Mouse (Mus musculus): ENCODE results near the gene Dynll1. TPM values are rescaled to one million over a fixed set of nuclear protein-coding genes. Genes with fewer than 3 reads are reported as not detected.

Gene Dynll1
- total and polyA plus RNA-seq, 3 experiments: 561 to 740 (median 736) TPM

DNA sequence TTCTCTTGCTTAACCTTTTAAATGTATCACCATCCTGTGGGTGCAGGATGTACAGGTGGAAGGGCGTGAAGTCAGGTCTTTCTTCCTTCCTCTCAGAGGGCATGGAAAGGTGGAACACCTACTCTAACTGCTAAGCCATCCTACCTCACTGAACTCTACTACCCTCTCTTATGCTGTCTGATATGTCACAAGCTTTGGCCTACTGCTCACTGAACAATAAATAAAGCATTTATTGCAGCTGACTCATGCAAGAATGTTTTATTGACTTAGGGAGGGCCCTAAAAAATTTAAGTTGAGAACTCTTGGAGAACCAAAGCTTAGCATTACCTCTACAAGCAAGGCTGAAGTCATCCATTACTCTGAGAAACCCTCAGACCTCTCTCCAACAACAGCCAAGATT, 30.8 kb downstream of the Dynll1 start:
- DNase-seq (ENCODE audit: low read depth, low spot score): no peak
- H3K36me3 ChIP-seq (ENCODE audit: control insufficient read depth in 1 of 2, insufficient read depth in 2 of 2, low read length in 2 of 2): peaks cover 6 to 39% of the 10 kb centered on the region in 2 experiments; a peak in 3 of 4 replicates
- no peaks in the 10 kb centered on the region for H3K27me3 ChIP-seq (ENCODE audit: control insufficient read depth in 1 of 2, insufficient read depth in 2 of 2, low read length in 2 of 2)
- no peaks in the 10 kb centered on the region for H3K9me3 ChIP-seq (replicated peaks; ENCODE audit: insufficient read depth, low read length)
- H3K27ac ChIP-seq (ENCODE audit: control insufficient read depth, low read depth, low read length): no peak overlapping the region
- no peak overlapping the region for H3K4me3 ChIP-seq (ENCODE audit: control insufficient read depth in 1 of 2, insufficient read depth in 1 of 2, low read depth in 2 of 2, low read length in 2 of 2)
- H3K79me2 ChIP-seq (ENCODE audit: control insufficient read depth, insufficient read depth, low read length, poor library complexity): peaks cover 54% of the 10 kb centered on the region
- peaks cover 14 to 40% of the 10 kb centered on the region in 2 experiments for H3K4me1 ChIP-seq (ENCODE audit: control insufficient read depth in 1 of 2, insufficient read depth in 2 of 2, low read length in 2 of 2)
- no peak overlapping the region for H3K9ac ChIP-seq (ENCODE audit: control insufficient read depth, low read depth, low read length, poor library complexity, severe bottlenecking)
- TF ChIP-seq RCOR1 (IDR thresholded peaks at IDR 0.05; ENCODE audit: low read depth, low read length): no peak
- no peak for TF ChIP-seq BHLHE40 (IDR thresholded peaks at IDR 0.05; ENCODE audit: borderline replicate concordance, low read depth, low read length)
- no peak for TF ChIP-seq ELF1 (IDR thresholded peaks at IDR 0.05; ENCODE audit: low read depth, low read length)
- no peak for TF ChIP-seq EP300 (IDR thresholded peaks at IDR 0.05; ENCODE audit: low read depth in 1 of 2, low read length in 2 of 2)
- TF ChIP-seq TCF12 (IDR thresholded peaks at IDR 0.05; ENCODE audit: low read depth, low read length): no peak
- no peak for TF ChIP-seq NRF1 (IDR thresholded peaks at IDR 0.05; ENCODE audit: insufficient read depth, low read depth, low read length, poor library complexity, severe bottlenecking)
- no peak for TF ChIP-seq MYB (IDR thresholded peaks at IDR 0.05; ENCODE audit: low read depth, low read length)
- TF ChIP-seq MAX (IDR thresholded peaks at IDR 0.05; ENCODE audit: low read length): no peak
- TF ChIP-seq MAFK (IDR thresholded peaks at IDR 0.05; ENCODE audit: borderline replicate concordance, low read depth, low read length): no peak
- TF ChIP-seq E2F4 (IDR thresholded peaks at IDR 0.05; ENCODE audit: borderline replicate concordance, low read depth, low read length): no peak
- no peak for TF ChIP-seq POLR2AphosphoS2 (IDR thresholded peaks at IDR 0.05; ENCODE audit: low read length)

- TF ChIP-seq GATA1 (IDR thresholded peaks at IDR 0.05; ENCODE audit: low read depth, low read length) (no peak), MAZ (IDR thresholded peaks at IDR 0.05; ENCODE audit: low read depth, low read length) (no peak), ETS1 (IDR thresholded peaks at IDR 0.05; ENCODE audit: low read depth, low read length) (no peak), ZKSCAN1 (IDR thresholded peaks at IDR 0.05; ENCODE audit: low read depth, low read length) (no peak), TAL1 (IDR thresholded peaks at IDR 0.05; ENCODE audit: low read length) (no peak), MAFK (IDR thresholded peaks at IDR 0.05; ENCODE audit: borderline replicate concordance, low read depth, low read length) (no peak), BHLHE40 (IDR thresholded peaks at IDR 0.05; ENCODE audit: borderline replicate concordance, low read depth, low read length) (no peak), EP300 (IDR thresholded peaks at IDR 0.05; ENCODE audit: low read depth in 1 of 2, low read length in 2 of 2) (no peak), GABPA (IDR thresholded peaks at IDR 0.05; ENCODE audit: low read depth, low read length) (no peak), MYB (IDR thresholded peaks at IDR 0.05; ENCODE audit: low read depth, low read length) (no peak), RAD21 (IDR thresholded peaks at IDR 0.05; ENCODE audit: low read depth, low read length) (no peak), MXI1 (IDR thresholded peaks at IDR 0.05; ENCODE audit: low read depth, low read length) (no peak)
- H3K36me3 ChIP-seq (ENCODE audit: control insufficient read depth in 1 of 2, insufficient read depth in 2 of 2, low read length in 2 of 2): peaks cover 8 to 33% of the 10 kb centered on the region in 2 experiments; a peak in 3 of 4 replicates
- H3K27ac ChIP-seq (ENCODE audit: control insufficient read depth, low read depth, low read length): no peak overlapping the region
- H3K9ac ChIP-seq (ENCODE audit: control insufficient read depth, low read depth, low read length, poor library complexity, severe bottlenecking): no peak overlapping the region
- H3K27me3 ChIP-seq (ENCODE audit: control insufficient read depth in 1 of 2, insufficient read depth in 2 of 2, low read length in 2 of 2): no peaks in the 10 kb centered on the region
- peaks cover 60% of the 10 kb centered on the region for H3K79me2 ChIP-seq (ENCODE audit: control insufficient read depth, insufficient read depth, low read length, poor library complexity)
- no peaks in the 10 kb centered on the region for H3K9me3 ChIP-seq (replicated peaks; ENCODE audit: insufficient read depth, low read length)
- peaks cover 12 to 38% of the 10 kb centered on the region in 2 experiments for H3K4me1 ChIP-seq (ENCODE audit: control insufficient read depth in 1 of 2, insufficient read depth in 2 of 2, low read length in 2 of 2)
- no peak for DNase-seq (ENCODE audit: low read depth, low spot score)
- H3K4me3 ChIP-seq (ENCODE audit: control insufficient read depth in 1 of 2, insufficient read depth in 1 of 2, low read depth in 2 of 2, low read length in 2 of 2): no peak overlapping the region
Observed at GRCm38 (mm10) chr5:115268266-115268665, 32.5 kb downstream of the Dynll1 start.

All from MEL (cell line).